Mouse (Mus musculus) lung, adult 2 months (tissue): ENCODE measurements around the gene Gpx3. TPM values are rescaled to one million over a fixed set of nuclear protein-coding genes. Genes with fewer than 3 reads are reported as not detected.
"Not testable (repeated sequence)": the region's sequence is repeated elsewhere in the genome, so short reads cannot be mapped to it uniquely, and the experiment has no call there.

Experiments used
- DNase-seq: peaks from one replicate; pipeline ENCODE4 v3.0.0; 2022
- H3K4me1 ChIP-seq: fragments of 200-500 bp; 2 replicates; pipeline ENCODE4 v1.6.1; 2011; ENCODE audit warnings: low read length; ENCODE audit not compliant: control insufficient read depth, insufficient read depth
- H3K4me3 ChIP-seq: fragments of 200-500 bp; replicated peaks from 2 replicates; pipeline ENCODE3; 2011; ENCODE audit warnings: low read depth, mild to moderate bottlenecking, control low read depth, low read length; ENCODE audit errors: extremely low read depth
- CTCF ChIP-seq: fragments of 200-500 bp; IDR thresholded peaks from 2 replicates; pipeline ENCODE4 v1.5.1; 2011; ENCODE audit warnings: mild to moderate bottlenecking, low read length, control low read depth; ENCODE audit not compliant: insufficient read depth
- POLR2A ChIP-seq: fragments of 200-500 bp; IDR thresholded peaks from 2 replicates; pipeline ENCODE4 v1.6.1; 2011; ENCODE audit warnings: low read depth, mild to moderate bottlenecking, control low read depth, low read length, borderline replicate concordance; ENCODE audit errors: extremely low read depth
- WGBS: fragments of 180-500 bp; shearing (Covaris S2); methylation state at CpG from one replicate; pipeline ENCODE4 v1.1.7; 2018; 5-methylcytosine and 5-hydroxymethylcytosine counted together
- polyA plus RNA-seq: library from polyadenylated mRNA; depleted of rRNA; stranded (reverse); fragments of >200 nt; gene quantifications from 2 replicates; pipeline ENCODE4 v1.2.3, GENCODE M21; 2012; rRNA removed

Gene Gpx3
- 693 and 908 TPM in 2 replicates for polyA plus RNA-seq

- DNase-seq = peak; percentile 58
- peak within 1 kb of the TSS; percentile 72 for H3K4me3 ChIP-seq
- 14% methylated on average over 45 of the region's 45 CpGs for WGBS
- H3K4me1 ChIP-seq = no peaks in the 10 kb centered on the region
- TF ChIP-seq POLR2A (peak; percentile 86), CTCF (no peak)
Measured at GRCm38 (mm10) chr11:54902333-54903323, at the start of gene Gpx3. TSS of gene Gpx3 (plus strand) at chr11:54902453.

- not testable (repeated sequence) for H3K4me3 ChIP-seq, DNase-seq, H3K4me1 ChIP-seq
- WGBS = 92% methylated on average over 11 of the region's 12 CpGs
Measured at GRCm38 (mm10) chr11:54858880-54859279, 43.4 kb upstream of the Gpx3 start.

GRCm38 (mm10) chr11:54859322-54860165, 42.7 kb upstream of the Gpx3 start:
- 24% methylated on average over 11 of the region's 11 CpGs for WGBS
- H3K4me3 ChIP-seq = no peak overlapping the region
- H3K4me1 ChIP-seq = no peaks in the 10 kb centered on the region
- DNase-seq = no peak
- peak; percentile 24; the same call in 1 of the 2 replicates for TF ChIP-seq CTCF
- no peak for TF ChIP-seq POLR2A

DNA sequence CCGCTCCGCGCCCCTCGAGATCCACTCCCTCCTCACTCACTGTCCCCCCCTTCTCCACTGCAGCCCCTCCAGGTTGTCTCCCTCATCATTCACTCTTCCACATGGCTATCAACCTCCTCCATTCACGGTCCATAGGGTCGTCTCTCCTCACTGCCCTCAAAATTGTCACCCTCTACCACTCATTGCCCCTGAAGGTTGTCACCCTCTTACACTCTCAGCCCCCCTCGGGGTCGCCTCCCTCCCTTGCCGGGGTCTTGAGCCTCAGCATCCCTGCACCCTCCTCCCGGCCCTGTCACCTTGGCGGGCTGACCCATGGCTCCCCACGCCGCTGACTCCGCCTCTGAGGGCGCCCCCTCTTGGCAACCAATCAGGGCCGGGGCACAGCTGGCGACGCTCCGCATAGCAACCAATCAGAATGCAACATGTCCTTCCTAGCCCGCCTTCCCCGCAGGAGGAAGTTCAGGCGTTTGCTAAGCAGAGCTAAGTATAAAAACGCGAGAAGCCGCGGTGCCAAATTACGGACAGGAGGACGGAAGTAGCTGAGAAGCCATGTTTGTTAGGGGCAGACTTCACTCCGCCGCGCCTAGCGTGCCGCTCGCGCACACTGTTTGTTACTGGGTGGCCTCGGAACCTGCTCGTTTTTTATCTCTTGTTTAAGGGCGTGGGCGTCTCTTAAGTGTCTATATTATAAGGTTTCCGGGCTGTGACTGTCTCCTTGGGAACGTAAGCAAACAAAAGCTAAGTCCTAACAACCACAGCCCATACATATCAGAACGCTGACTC, 41.8 kb upstream of the Gpx3 start, which contains the start of gene Lyrm7:
Gene Lyrm7, minus strand, starts transcription at position 661 of the 783 bp plus-strand sequence.
- DNase-seq = peak; percentile 93
- no peak for TF ChIP-seq CTCF
- TF ChIP-seq POLR2A = peak; percentile 95
- peak within 1 kb of the TSS; percentile 96 for H3K4me3 ChIP-seq
- no peaks in the 10 kb centered on the region for H3K4me1 ChIP-seq
- under 1% methylated on average over 42 of the region's 42 CpGs for WGBS

DNA sequence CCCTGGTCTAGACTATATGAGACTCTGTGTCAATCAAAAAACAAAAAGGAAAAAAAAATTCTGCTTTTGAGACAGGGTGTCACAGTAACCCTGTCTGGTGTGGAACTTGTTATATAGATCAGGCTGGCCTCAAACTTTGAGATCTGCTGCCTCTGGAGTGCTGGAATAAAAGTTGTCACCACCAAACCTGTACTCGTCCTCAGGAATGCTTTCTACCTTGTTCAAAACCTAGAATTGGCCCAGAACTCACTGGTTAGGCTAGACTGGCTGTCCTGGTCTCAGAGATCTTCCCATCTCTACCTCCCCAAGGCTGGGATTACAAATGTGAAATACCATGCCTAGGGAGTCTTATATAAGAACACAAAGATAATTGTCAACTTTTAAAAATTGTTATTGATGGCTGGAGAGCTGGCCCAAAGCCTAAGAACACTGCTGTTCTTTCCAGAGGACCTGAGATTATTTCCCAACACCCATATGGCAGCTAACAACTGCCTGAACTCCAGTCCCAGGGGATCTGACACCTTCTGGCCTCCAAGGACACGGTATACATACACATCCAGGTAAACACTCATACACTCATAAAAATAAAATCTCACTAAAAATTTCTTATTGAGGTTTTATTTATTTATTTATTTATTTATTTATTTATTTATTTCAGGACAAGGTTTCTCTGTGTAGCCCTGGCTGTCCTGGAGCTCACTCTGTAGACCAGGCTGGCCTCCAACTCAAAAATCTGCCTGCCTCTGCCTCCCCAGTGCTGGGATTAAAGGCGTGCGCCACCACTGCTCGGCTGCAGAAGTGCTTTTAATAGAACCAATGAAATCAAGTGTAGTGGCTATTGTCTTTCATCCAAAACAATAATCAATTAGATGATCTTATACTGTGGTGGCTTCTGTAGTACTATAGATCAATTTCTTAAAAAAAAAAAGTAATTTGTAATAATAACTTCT, 40.5 kb upstream of the Gpx3 start:
- TF ChIP-seq CTCF = no peak
- TF ChIP-seq POLR2A = no peak
- Histone ChIP-seq H3K4me3 (no peak overlapping the region), H3K4me1 (no peaks in the 10 kb centered on the region)
- 84% methylated on average over 5 of the region's 5 CpGs for WGBS
- DNase-seq = no peak

DNA sequence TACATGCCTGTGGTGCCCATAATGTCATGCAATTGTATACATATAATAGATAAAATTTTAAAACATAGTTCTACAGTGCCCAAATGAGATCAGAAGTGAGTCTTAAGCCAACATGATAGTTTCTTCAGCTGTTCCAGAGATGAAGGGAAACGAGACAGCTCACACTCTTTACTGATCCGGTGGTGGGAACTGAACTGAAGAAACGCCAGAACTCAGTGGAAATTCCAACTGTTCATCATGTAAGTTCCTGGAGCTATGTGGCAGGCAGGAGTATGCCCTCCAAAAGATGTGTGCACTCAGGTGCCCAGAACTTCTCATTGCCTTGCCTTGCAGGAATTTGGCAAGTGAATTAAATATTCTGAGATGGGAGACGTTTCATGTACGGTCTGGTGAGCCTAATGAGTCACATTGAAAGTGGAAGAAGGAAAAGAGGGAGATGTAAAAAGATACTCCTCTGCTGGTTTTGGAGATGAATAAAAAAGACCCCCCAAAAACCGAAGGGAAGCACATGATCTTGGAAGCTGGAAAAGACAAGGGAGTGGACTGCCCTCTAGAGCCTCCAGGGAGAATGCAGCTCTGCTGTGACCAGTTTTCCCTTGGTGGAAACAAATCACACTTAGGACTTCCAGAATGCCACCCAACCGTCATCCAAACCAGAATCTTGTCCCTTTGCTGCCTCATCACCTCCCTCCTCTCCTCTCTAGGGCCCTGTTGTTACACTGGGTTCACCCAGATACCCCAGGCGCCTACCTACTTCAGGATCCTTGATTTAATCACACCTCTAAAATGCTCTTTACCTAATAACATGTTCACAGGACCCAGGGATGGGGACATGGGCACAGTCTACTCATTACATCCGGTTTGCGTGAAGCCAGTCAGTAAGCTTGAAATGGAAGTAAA, 39.4 kb upstream of the Gpx3 start:
- Histone ChIP-seq H3K4me3 (no peak overlapping the region), H3K4me1 (peaks cover 4% of the 10 kb centered on the region)
- TF ChIP-seq POLR2A (no peak), CTCF (peak; percentile 88)
- WGBS = 38% methylated on average over 10 of the region's 10 CpGs
- peak; percentile 45 for DNase-seq

DNA sequence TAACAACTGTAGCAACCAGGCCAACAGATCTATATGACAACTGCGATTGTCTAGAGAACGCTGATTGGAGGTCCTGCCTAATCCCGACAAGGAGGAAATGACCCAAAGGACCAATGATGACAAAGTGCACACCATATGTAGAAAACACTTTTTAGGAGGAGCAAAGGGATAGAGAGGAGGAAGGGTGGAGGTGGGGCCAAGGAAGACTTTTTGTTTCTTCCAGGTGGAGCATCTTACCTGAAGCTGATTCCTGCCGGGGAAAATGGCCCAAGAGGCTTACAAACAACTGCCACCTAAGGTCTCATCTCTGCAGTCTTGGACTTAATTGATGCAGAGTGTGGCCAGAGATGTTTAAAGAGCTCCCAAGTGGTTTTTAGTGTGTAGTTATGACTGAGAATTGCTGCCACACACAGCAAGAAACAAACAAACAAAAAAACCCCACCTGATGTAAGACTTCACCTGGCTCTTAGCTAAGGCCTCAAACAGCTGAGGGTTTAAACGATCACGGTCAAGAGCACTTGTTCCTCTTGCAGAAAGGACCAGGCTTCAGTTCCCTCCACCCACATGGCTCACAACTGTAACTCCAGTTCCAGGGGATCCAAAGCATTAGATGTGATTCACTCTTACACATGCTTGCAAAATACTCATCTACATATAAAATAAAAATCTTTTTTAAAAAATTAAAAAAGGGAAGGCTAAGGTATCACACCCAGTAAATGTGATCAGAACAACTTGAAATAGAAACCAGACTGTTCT, 36.7 kb upstream of the Gpx3 start:
- peak overlapping the region; percentile 82 for H3K4me3 ChIP-seq
- no peak for DNase-seq
- no peak for TF ChIP-seq POLR2A
- no peak for TF ChIP-seq CTCF
- H3K4me1 ChIP-seq = peaks cover 7% of the 10 kb centered on the region
- WGBS = 61% methylated on average over 6 of the region's 6 CpGs
